In genomic region chr2:145011221-145011620, GRCm38 (mm10) we compare ENCODE assay signal across 18 mouse cellular contexts.
DNase-seq lines count a peak whose midpoint lies in the region; ATAC-seq and TF ChIP-seq lines count a peak whose summit lies in the region.
"Had no signal": no experiment of that assay in that cellular context is flagged by ENCODE, and none has a peak within 500 bp of the region (broad histone marks: within the 10 kb centered on the region; RNA-seq: fewer than 3 reads in every experiment).

No protein-coding gene starts in this region.

- WGBS in heart, postnatal 0 days: 33% methylated on average over 4 of the region's 4 CpGs
- WGBS in kidney, embryonic 15.5 days: 85% methylated on average over 4 of the region's 4 CpGs

- H3K27ac ChIP-seq in heart, postnatal 0 days (ENCODE audit: low read depth): no peak overlapping the region
- H3K27ac ChIP-seq in kidney, embryonic 15.5 days: no peak overlapping the region
- H3K27ac ChIP-seq: embryonic facial prominence, embryonic 10.5 days; forebrain, embryonic 13.5 days; hindbrain, embryonic 10.5 days; hindbrain, embryonic 14.5 days had no signal

- no peak overlapping the region for H3K9ac ChIP-seq in heart, postnatal 0 days (replicated peaks; ENCODE audit: low read depth, low read length)
- H3K9ac ChIP-seq in kidney, embryonic 15.5 days: no peak overlapping the region
- H3K9ac ChIP-seq: forebrain, embryonic 13.5 days; forebrain, postnatal 0 days; hindbrain, embryonic 14.5 days had no signal

- no peaks in the 10 kb centered on the region for H3K27me3 ChIP-seq in heart, postnatal 0 days (ENCODE audit: control insufficient read depth, insufficient read depth, low read length)
- no peaks in the 10 kb centered on the region for H3K27me3 ChIP-seq in kidney, embryonic 15.5 days
- H3K27me3 ChIP-seq: forebrain, embryonic 13.5 days had no signal

- no peak overlapping the region for H3K4me3 ChIP-seq in heart, postnatal 0 days (ENCODE audit: low read depth, low read length)
- H3K4me3 ChIP-seq in kidney, embryonic 15.5 days (replicated peaks): no peak overlapping the region
- H3K4me3 ChIP-seq: embryonic facial prominence, embryonic 10.5 days; forebrain, embryonic 13.5 days; hindbrain, embryonic 10.5 days had no signal

- intact Hi-C loops in heart, postnatal 36 days (cut with DNase I): no loop called here

- no peak for TF ChIP-seq EP300 in heart, postnatal 0 days (IDR thresholded peaks at IDR 0.05; ENCODE audit: low read depth)

- peak; percentile 21 to 41 for DNase-seq in heart, adult 18-20 months
- DNase-seq in heart, postnatal 36 days: no peak
- DNase-seq in adrenal gland, adult 8-10 months: peak; percentile 25
- DNase-seq in adrenal gland, postnatal 10 days: peak; percentile 19
- DNase-seq in heart, postnatal 0 days (ENCODE audit: low spot score): no peak
- DNase-seq in thymus, postnatal 14 days: no peak
- DNase-seq in right cerebral cortex, adult 2 months (ENCODE audit: low spot score in 2 of 2): no peak
- DNase-seq: cerebellum, adult 2 months; cerebellum, postnatal 10 days; forebrain, postnatal 0 days; gastrocnemius, postnatal 14 days; kidney, adult 2 months had no signal

- no peak overlapping the region for H3K4me2 ChIP-seq in heart, postnatal 0 days (ENCODE audit: low read depth, low read length)
- no peak overlapping the region for H3K4me2 ChIP-seq in kidney, embryonic 15.5 days
- H3K4me2 ChIP-seq: forebrain, embryonic 13.5 days; hindbrain, embryonic 14.5 days had no signal

- H3K4me1 ChIP-seq in heart, postnatal 0 days (ENCODE audit: control insufficient read depth, insufficient read depth): no peaks in the 10 kb centered on the region
- no peaks in the 10 kb centered on the region for H3K4me1 ChIP-seq in kidney, embryonic 15.5 days
- H3K4me1 ChIP-seq: embryonic facial prominence, embryonic 10.5 days; forebrain, embryonic 13.5 days; hindbrain, embryonic 10.5 days had no signal

- TF ChIP-seq CTCF in heart, postnatal 0 days (IDR thresholded peaks at IDR 0.05; ENCODE audit: low read depth): no peak

- H3K9me3 ChIP-seq in heart, postnatal 0 days (replicated peaks; ENCODE audit: control insufficient read depth, low read length): no peaks in the 10 kb centered on the region
- no peaks in the 10 kb centered on the region for H3K9me3 ChIP-seq in kidney, embryonic 15.5 days (replicated peaks)
- H3K9me3 ChIP-seq: embryonic facial prominence, embryonic 10.5 days; forebrain, embryonic 13.5 days; hindbrain, embryonic 10.5 days had no signal

- ATAC-seq in heart, postnatal 0 days (ENCODE audit: insufficient read depth, low read depth): peak; percentile 63; the same call in 1 of the 2 replicates
- ATAC-seq in kidney, embryonic 15.5 days (replicated peaks; ENCODE audit: low FRiP score): no peak
- ATAC-seq: forebrain, embryonic 13.5 days; forebrain, postnatal 0 days; intestine, embryonic 16.5 days had no signal

- H3K36me3 ChIP-seq in heart, postnatal 0 days (replicated peaks; ENCODE audit: control insufficient read depth, insufficient read depth, low read length): no peaks in the 10 kb centered on the region
- no peaks in the 10 kb centered on the region for H3K36me3 ChIP-seq in kidney, embryonic 15.5 days
- H3K36me3 ChIP-seq: embryonic facial prominence, embryonic 10.5 days; hindbrain, embryonic 10.5 days had no signal

Comparison
In these comparisons a context has a peak if more than half of its experiments do, and no peak if none do; other contexts are left out.
1. DNase-seq: peak in heart, adult 18-20 months (2 of 2), adrenal gland, adult 8-10 months (single experiment) and adrenal gland, postnatal 10 days (single experiment); none in heart, postnatal 36 days (0 of 2), heart, postnatal 0 days (single experiment), thymus, postnatal 14 days (single experiment) and right cerebral cortex, adult 2 months (0 of 2).